Mouse (Mus musculus) heart, embryonic 11.5 days (tissue): ENCODE measurements around the gene Kcnk18. TPM values are rescaled to one million over a fixed set of nuclear protein-coding genes. Genes with fewer than 3 reads are reported as not detected.

ENCODE experiments used
- ATAC-seq: fragments of 200-750 bp; cut with Nextera tagmentation; replicated peaks from 2 replicates; pipeline ENCODE4 v1.8.0; 2017; ENCODE audit warnings: moderate library complexity; ENCODE audit not compliant: insufficient number of reproducible peaks, low FRiP score, low TSS enrichment
- H3K27ac ChIP-seq: fragments of 300-500 bp; sonication (generic); 2 replicates; pipeline ENCODE4 v1.5.1; 2014; ENCODE audit warnings: mild to moderate bottlenecking, low read depth, low read length
- H3K27me3 ChIP-seq: fragments of 300-500 bp; sonication (generic); 2 replicates; pipeline ENCODE4 v1.6.1; 2014; ENCODE audit warnings: mild to moderate bottlenecking, low read length, mixed read lengths; ENCODE audit not compliant: control insufficient read depth, insufficient read depth
- H3K36me3 ChIP-seq: fragments of 300-500 bp; sonication (generic); 2 replicates; pipeline ENCODE4 v1.6.1; 2014; ENCODE audit warnings: mild to moderate bottlenecking, low read length, moderate library complexity, mixed read lengths; ENCODE audit not compliant: control insufficient read depth, insufficient read depth
- H3K4me1 ChIP-seq: fragments of 300-500 bp; sonication (generic); 2 replicates; pipeline ENCODE4 v1.6.1; 2014; ENCODE audit warnings: low read length; ENCODE audit not compliant: control insufficient read depth, insufficient read depth
- H3K4me2 ChIP-seq: fragments of 300-500 bp; sonication (generic); 2 replicates; pipeline ENCODE4 v1.6.1; 2014; ENCODE audit warnings: mild to moderate bottlenecking, moderate library complexity
- H3K4me3 ChIP-seq: fragments of 300-500 bp; sonication (generic); 2 replicates; pipeline ENCODE4 v1.5.1; 2014; ENCODE audit warnings: low read depth, low read length
- H3K9ac ChIP-seq: fragments of 300-500 bp; sonication (generic); 2 replicates; pipeline ENCODE4 v1.6.1; 2014; ENCODE audit warnings: mild to moderate bottlenecking, low read depth, low read length, moderate library complexity
- H3K9me3 ChIP-seq: fragments of 300-500 bp; sonication (generic); replicated peaks from 2 replicates; pipeline ENCODE4 v1.6.1; 2016; ENCODE audit warnings: low read length; ENCODE audit not compliant: control insufficient read depth
- WGBS: fragments of 180-500 bp; shearing (Covaris S2); extraction: QIAGEN DNeasy Blood & Tissue Kit; methylation state at CpG from one replicate; pipeline ENCODE4 v1.1.7; 2014; ENCODE audit not compliant: insufficient replicate concordance; 5-methylcytosine and 5-hydroxymethylcytosine counted together
- polyA plus RNA-seq: library from polyadenylated mRNA; unstranded; fragments of >200 nt; fragmentation: Nextera tagmentation; extraction: Ambion mirVana; gene quantifications from 2 replicates; pipeline ENCODE4 v1.2.1, GENCODE M21; 2014

Kcnk18 gene
- polyA plus RNA-seq = not detected in 2 replicates

GRCm38 (mm10) chr19:59218991-59219390, at the start of gene Kcnk18:
TSS of gene Kcnk18 (plus strand) at chr19:59219214.
- Histone ChIP-seq H3K4me3 (no peak within 1 kb of the TSS), H3K4me2 (no peak within 1 kb of the TSS), H3K36me3 (no peaks in the 10 kb centered on the region), H3K27me3 (no peaks in the 10 kb centered on the region; the same call in 1 of the 2 replicates), H3K27ac (no peak within 1 kb of the TSS), H3K4me1 (no peaks in the 10 kb centered on the region; the same call in 1 of the 2 replicates), H3K9me3 (no peaks in the 10 kb centered on the region), H3K9ac (no peak within 1 kb of the TSS)
- ATAC-seq = no peak
- WGBS = 84% methylated on average over 8 of the region's 8 CpGs

DNA sequence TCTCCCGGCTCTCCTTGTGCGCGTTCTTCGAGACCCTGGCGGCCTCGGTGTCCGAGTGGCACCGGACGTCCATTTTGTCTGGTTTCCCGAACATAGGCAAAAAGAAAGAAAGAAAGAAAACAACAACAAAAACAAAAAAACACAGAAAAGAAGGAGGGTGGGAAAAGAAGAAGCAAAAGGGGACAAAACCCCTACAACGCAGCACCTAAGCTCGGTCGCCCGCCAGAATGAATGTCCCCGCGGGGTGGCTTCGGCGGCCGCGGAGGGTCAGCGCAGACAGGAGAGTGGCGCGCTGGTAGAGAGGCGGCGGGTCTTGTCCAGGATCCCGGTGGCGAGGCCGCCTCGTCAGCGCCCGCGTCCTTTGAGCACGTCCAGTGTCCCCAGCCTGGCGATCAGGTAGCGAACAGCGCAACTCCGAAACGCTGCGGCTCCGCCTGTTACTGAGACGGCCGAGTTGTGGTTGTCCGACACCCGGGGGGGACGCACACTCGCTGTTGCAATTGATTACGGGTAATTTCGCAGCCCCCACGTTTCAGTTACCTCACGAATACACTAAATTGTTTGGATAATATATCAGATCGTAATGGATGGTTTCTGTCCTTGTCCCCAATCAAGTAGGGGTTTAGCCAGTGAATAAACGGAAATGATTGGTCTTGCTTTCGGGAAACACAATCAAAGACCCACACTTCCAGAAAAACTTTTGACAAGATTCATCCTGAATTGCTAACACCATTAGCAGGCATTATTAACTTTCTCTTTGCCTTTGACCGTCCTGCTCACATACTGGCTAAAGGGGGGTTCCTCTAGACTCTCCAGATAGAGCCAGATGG, 48.9 kb upstream of the Kcnk18 start, which contains the start of gene Vax1:
Gene Vax1, minus strand, starts transcription at position 121 of the 830 bp plus-strand sequence.
- H3K4me1 ChIP-seq = peaks cover 24% of the 10 kb centered on the region
- ATAC-seq = no peak
- no peaks in the 10 kb centered on the region for H3K9me3 ChIP-seq
- 1% methylated on average over 54 of the region's 54 CpGs for WGBS
- H3K4me2 ChIP-seq = peak within 1 kb of the TSS; percentile 67
- peaks cover 98% of the 10 kb centered on the region for H3K27me3 ChIP-seq
- no peak within 1 kb of the TSS for H3K9ac ChIP-seq
- no peak within 1 kb of the TSS for H3K27ac ChIP-seq
- H3K4me3 ChIP-seq = peak within 1 kb of the TSS; percentile 38
- H3K36me3 ChIP-seq = no peaks in the 10 kb centered on the region

- Histone ChIP-seq H3K27me3 (peaks cover 98% of the 10 kb centered on the region), H3K4me1 (peaks cover 24% of the 10 kb centered on the region), H3K9ac (no peak overlapping the region), H3K27ac (no peak overlapping the region), H3K9me3 (no peaks in the 10 kb centered on the region), H3K4me2 (peak overlapping the region; percentile 67; the same call in 1 of the 2 replicates), H3K4me3 (no peak overlapping the region), H3K36me3 (no peaks in the 10 kb centered on the region)
- 2% methylated on average over 6 of the region's 6 CpGs for WGBS
- no peak for ATAC-seq
Observed at GRCm38 (mm10) chr19:59170766-59171095, 48.3 kb upstream of the Kcnk18 start.

GRCm38 (mm10) chr19:59171151-59171870, 47.7 kb upstream of the Kcnk18 start:
- no peak for ATAC-seq
- no peak overlapping the region for H3K27ac ChIP-seq
- H3K9me3 ChIP-seq = no peaks in the 10 kb centered on the region
- H3K4me2 ChIP-seq = peak overlapping the region; percentile 43
- H3K36me3 ChIP-seq = no peaks in the 10 kb centered on the region
- WGBS = under 1% methylated on average over 37 of the region's 38 CpGs
- no peak overlapping the region for H3K4me3 ChIP-seq
- H3K9ac ChIP-seq = no peak overlapping the region
- H3K4me1 ChIP-seq = peaks cover 24% of the 10 kb centered on the region
- H3K27me3 ChIP-seq = peaks cover 98% of the 10 kb centered on the region

GRCm38 (mm10) chr19:59171871-59172245, 47.2 kb upstream of the Kcnk18 start:
- H3K4me2 ChIP-seq = no peak overlapping the region; the same call in 1 of the 2 replicates
- no peak overlapping the region for H3K27ac ChIP-seq
- H3K4me3 ChIP-seq = no peak overlapping the region

GRCm38 (mm10) chr19:59172781-59173180, 46.2 kb upstream of the Kcnk18 start:
- WGBS = 9% methylated on average over 3 of the region's 3 CpGs
- H3K36me3 ChIP-seq = no peaks in the 10 kb centered on the region
- no peak overlapping the region for H3K4me2 ChIP-seq
- H3K9me3 ChIP-seq = no peaks in the 10 kb centered on the region
- H3K4me1 ChIP-seq = peaks cover 20% of the 10 kb centered on the region
- no peak overlapping the region for H3K4me3 ChIP-seq
- H3K27ac ChIP-seq = no peak overlapping the region
- no peak for ATAC-seq
- no peak overlapping the region for H3K9ac ChIP-seq
- peaks cover 87% of the 10 kb centered on the region for H3K27me3 ChIP-seq

More at GRCm38 (mm10) chr19:59171871-59172245, 47.2 kb upstream of the Kcnk18 start:
- peaks cover 96% of the 10 kb centered on the region for H3K27me3 ChIP-seq
- H3K36me3 ChIP-seq = no peaks in the 10 kb centered on the region
- WGBS = under 1% methylated on average over 19 of the region's 19 CpGs
- no peak for ATAC-seq
- no peaks in the 10 kb centered on the region for H3K9me3 ChIP-seq
- no peak overlapping the region for H3K9ac ChIP-seq
- peaks cover 20% of the 10 kb centered on the region for H3K4me1 ChIP-seq

GRCm38 (mm10) chr19:59173341-59174015, 45.5 kb upstream of the Kcnk18 start:
- no peak overlapping the region for H3K4me3 ChIP-seq
- no peak overlapping the region for H3K9ac ChIP-seq
- H3K27ac ChIP-seq = no peak overlapping the region
- no peaks in the 10 kb centered on the region for H3K36me3 ChIP-seq
- H3K9me3 ChIP-seq = no peaks in the 10 kb centered on the region
- ATAC-seq = no peak
- peaks cover 80% of the 10 kb centered on the region for H3K27me3 ChIP-seq
- no peak overlapping the region for H3K4me2 ChIP-seq
- 12% methylated on average over 6 of the region's 6 CpGs for WGBS
- H3K4me1 ChIP-seq = peaks cover 20% of the 10 kb centered on the region

DNA sequence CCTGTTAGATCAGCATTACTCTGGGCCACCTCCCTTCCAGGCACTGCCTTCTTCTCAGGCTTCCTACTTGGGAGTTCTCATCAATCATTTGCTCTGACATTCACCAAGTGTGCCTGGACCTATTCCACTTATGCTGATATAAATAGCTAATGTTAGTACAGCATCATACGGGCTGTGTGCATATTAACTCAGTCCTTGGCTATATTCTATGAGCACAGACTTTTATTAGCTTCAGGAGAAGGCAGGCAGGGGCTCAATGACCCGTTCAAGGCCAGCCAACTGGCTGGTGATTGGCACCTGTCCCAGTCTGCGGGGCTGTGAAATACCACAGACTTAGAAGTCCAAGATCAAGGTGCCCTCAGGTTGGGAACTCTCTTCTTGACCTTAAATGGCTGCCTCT, 35.0 kb upstream of the Kcnk18 start:
- WGBS = 35% methylated on average over 3 of the region's 3 CpGs
- no peaks in the 10 kb centered on the region for H3K4me1 ChIP-seq
- H3K9ac ChIP-seq = no peak overlapping the region
- no peak overlapping the region for H3K27ac ChIP-seq
- no peak for ATAC-seq
- H3K36me3 ChIP-seq = no peaks in the 10 kb centered on the region
- H3K9me3 ChIP-seq = no peaks in the 10 kb centered on the region
- H3K27me3 ChIP-seq = peaks cover 39% of the 10 kb centered on the region
- no peak overlapping the region for H3K4me2 ChIP-seq
- H3K4me3 ChIP-seq = no peak overlapping the region
